Mouse (Mus musculus): Measurements from ENCODE around the gene Zfp839. TPM values are rescaled to one million over a fixed set of nuclear protein-coding genes. Genes with fewer than 3 reads are reported as not detected.

Zfp839 gene
- total and polyA plus RNA-seq, 3 experiments = 4.2 to 5.0 TPM; not detected in 1

- H3K9me3 ChIP-seq (replicated peaks; ENCODE audit: insufficient read depth, low read length) = no peaks in the 10 kb centered on the region
- H3K4me1 ChIP-seq (ENCODE audit: control insufficient read depth in 1 of 2, insufficient read depth in 2 of 2, low read length in 2 of 2) = peaks cover 0 to 12% of the 10 kb centered on the region in 2 experiments; a peak in 3 of 4 replicates
- peak; percentile 30; the same call in 1 of the 2 replicates for TF ChIP-seq SMC3 (IDR thresholded peaks at IDR 0.05; ENCODE audit: low read depth, low read length)
- TF ChIP-seq ZMIZ1 (IDR thresholded peaks at IDR 0.05; ENCODE audit: low read depth, low read length) = no peak
- TF ChIP-seq RAD21 (IDR thresholded peaks at IDR 0.05; ENCODE audit: low read depth, low read length) = peak; percentile 7
- no peak for TF ChIP-seq USF2 (IDR thresholded peaks at IDR 0.05; ENCODE audit: borderline replicate concordance in 1 of 2, insufficient read depth in 1 of 2, low read depth in 1 of 2, low read length in 2 of 2)
- no peak for TF ChIP-seq ZC3H11A (IDR thresholded peaks at IDR 0.05; ENCODE audit: low read depth, low read length)
- TF ChIP-seq MXI1 (IDR thresholded peaks at IDR 0.05; ENCODE audit: low read depth, low read length) = peak; percentile 80
- TF ChIP-seq UBTF (IDR thresholded peaks at IDR 0.05; ENCODE audit: borderline replicate concordance, insufficient read depth, low read depth, low read length) = peak; percentile 77; the same call in 1 of the 2 replicates
- TF ChIP-seq HCFC1 (IDR thresholded peaks at IDR 0.05; ENCODE audit: low read depth, low read length) = peak; percentile 65; the same call in 1 of the 2 replicates
- no peak; the same call in 1 of the 2 replicates for TF ChIP-seq MYC (IDR thresholded peaks at IDR 0.05; ENCODE audit: low read depth, low read length)
- TF ChIP-seq GATA1 (IDR thresholded peaks at IDR 0.05; ENCODE audit: low read depth, low read length) = no peak
- 0 out of 2 replicates have a peak, but pooled peaks have one; percentile 40 for TF ChIP-seq NELFE (IDR thresholded peaks at IDR 0.05; ENCODE audit: low read depth, low read length)
- no peak for TF ChIP-seq RCOR1 (IDR thresholded peaks at IDR 0.05; ENCODE audit: low read depth, low read length)
- peak; percentile 62; the same call in 1 of the 2 replicates for TF ChIP-seq MAX (IDR thresholded peaks at IDR 0.05; ENCODE audit: low read length)
- peak; percentile 63; the same call in 1 of the 2 replicates for TF ChIP-seq CHD1 (IDR thresholded peaks at IDR 0.05; ENCODE audit: low read depth, low read length)
- TF ChIP-seq CTCF (IDR thresholded peaks at IDR 0.05 in 2 of 3, conservative IDR thresholded peaks at IDR 0.05 in 1 of 3; ENCODE audit: control insufficient read depth in 1 of 3, insufficient read depth in 1 of 3, low read depth in 2 of 3, low read length in 3 of 3, poor library complexity in 1 of 3, severe bottlenecking in 1 of 3) = peak in 1 of 3 experiments; percentile 18; a peak in 1 of 6 replicates
- peak; percentile 87 for TF ChIP-seq SIN3A (IDR thresholded peaks at IDR 0.05; ENCODE audit: low read length)
- H3K27me3 ChIP-seq (ENCODE audit: control insufficient read depth in 1 of 2, insufficient read depth in 2 of 2, low read length in 2 of 2) = no peaks in the 10 kb centered on the region
- H3K36me3 ChIP-seq (ENCODE audit: control insufficient read depth in 1 of 2, insufficient read depth in 2 of 2, low read length in 2 of 2) = peaks cover 0 to 6% of the 10 kb centered on the region in 2 experiments; a peak in 1 of 4 replicates
- H3K27ac ChIP-seq (ENCODE audit: control insufficient read depth, low read depth, low read length) = peak overlapping the region; percentile 83
- H3K79me2 ChIP-seq (ENCODE audit: control insufficient read depth, insufficient read depth, low read length, poor library complexity) = no peaks in the 10 kb centered on the region; the same call in 1 of the 2 replicates
- H3K4me3 ChIP-seq (ENCODE audit: control insufficient read depth in 1 of 2, insufficient read depth in 1 of 2, low read depth in 2 of 2, low read length in 2 of 2) = peak overlapping the region; percentile 47 to 85
- H3K9ac ChIP-seq (ENCODE audit: control insufficient read depth, low read depth, low read length, poor library complexity, severe bottlenecking) = peak overlapping the region; percentile 65
- no peak for DNase-seq (ENCODE audit: low read depth, low spot score)
Measured at GRCm38 (mm10) chr12:110844227-110845130, 5.6 kb upstream of the Zfp839 start.
